Mouse (Mus musculus): ENCODE data around the gene Cpeb4. TPM values are rescaled to one million over a fixed set of nuclear protein-coding genes. Genes with fewer than 3 reads are reported as not detected.

Cpeb4 gene
- total and polyA plus RNA-seq, 2 experiments from 2014 or later: 19.1 to 103 TPM

DNA sequence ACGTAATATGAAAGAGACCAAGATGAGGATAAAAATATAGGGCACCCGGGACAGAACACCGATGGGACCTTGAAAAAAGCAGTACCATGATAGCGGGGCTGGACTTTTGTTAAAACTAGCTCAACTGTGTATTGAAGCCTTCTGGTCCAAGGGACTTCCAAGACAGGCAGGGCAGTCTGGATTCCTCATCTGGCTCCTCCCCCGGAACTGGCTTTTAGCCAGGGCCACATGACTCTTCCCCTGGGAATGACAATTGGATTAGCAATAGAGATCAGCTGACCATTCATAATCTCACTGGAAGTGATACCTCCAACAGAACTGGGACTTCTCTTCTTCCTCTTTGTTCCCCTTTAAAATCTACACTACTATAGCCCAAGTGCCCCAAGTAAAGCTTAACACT, 21.0 kb upstream of the Cpeb4 start:
- no peaks in the 10 kb centered on the region for H3K9me3 ChIP-seq (ENCODE audit: low read length)
- DNase-seq (ENCODE audit: low spot score) (peak; percentile 48), ATAC-seq (ENCODE audit: low FRiP score) (no peak)
- H3K9ac ChIP-seq (replicated peaks; ENCODE audit: low read length, poor library complexity, severe bottlenecking): no peak overlapping the region
- no peak overlapping the region for H3K27ac ChIP-seq (ENCODE audit: low read depth, low read length)
- no peak for TF ChIP-seq CTCF (IDR thresholded peaks at IDR 0.05)
- WGBS: 74% methylated on average over 5 of the region's 5 CpGs
- no peak overlapping the region for H3K4me2 ChIP-seq (ENCODE audit: low read depth, low read length, poor library complexity, severe bottlenecking)
- H3K4me3 ChIP-seq (ENCODE audit: low read depth, low read length): no peak overlapping the region
- peaks cover 15% of the 10 kb centered on the region for H3K4me1 ChIP-seq (ENCODE audit: insufficient read depth, low read length)
- H3K36me3 ChIP-seq (ENCODE audit: insufficient read depth, low read length): no peaks in the 10 kb centered on the region
- H3K27me3 ChIP-seq (ENCODE audit: insufficient read depth, low read length): no peaks in the 10 kb centered on the region

DNA sequence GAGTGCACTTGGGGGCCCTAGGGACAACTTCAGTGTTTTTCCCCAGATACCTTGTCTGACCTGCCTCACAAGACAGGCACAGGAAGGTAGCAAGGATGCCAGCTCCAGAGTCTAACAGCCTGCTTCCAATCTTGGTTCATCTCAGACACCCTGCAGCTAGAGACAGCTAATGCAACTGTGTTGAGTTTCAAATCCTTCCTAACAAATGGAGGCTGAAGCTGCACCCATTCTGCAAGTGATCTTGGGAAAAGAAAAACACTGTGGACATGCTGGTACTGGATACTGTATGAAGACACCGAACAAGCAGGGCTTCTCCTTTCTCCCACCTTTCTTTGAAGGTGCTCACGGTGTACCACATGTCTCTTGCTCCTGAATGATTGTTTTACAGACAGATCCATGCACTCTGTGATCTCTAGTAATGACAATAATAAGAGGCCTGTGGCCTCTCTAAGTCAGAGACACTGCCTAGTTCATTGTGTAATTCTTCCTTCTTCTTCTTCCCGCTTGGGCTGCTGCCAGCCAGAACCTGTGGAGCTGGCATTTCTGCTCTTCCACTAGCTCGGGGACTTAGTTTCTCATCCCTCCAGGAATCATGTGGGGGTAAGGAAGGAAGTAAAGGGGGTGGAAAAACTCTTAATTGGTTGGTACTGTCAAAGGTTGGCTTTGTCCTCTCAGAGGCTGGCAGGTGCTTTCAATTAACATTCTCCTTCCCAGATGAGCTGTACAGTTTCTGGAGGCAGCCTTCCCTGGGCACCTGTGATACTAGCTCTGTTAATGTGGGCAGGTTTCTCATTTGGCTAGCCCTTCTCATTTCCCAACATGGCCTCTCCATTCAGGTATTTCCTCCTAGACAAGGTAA, 20.1 kb upstream of the Cpeb4 start:
- TF ChIP-seq CTCF (IDR thresholded peaks at IDR 0.05): no peak
- no peak overlapping the region for H3K9ac ChIP-seq (replicated peaks; ENCODE audit: low read length, poor library complexity, severe bottlenecking)
- H3K4me3 ChIP-seq (ENCODE audit: low read depth, low read length): no peak overlapping the region
- no peaks in the 10 kb centered on the region for H3K36me3 ChIP-seq (ENCODE audit: insufficient read depth, low read length)
- WGBS: 73% methylated on average over 4 of the region's 4 CpGs
- H3K4me2 ChIP-seq (ENCODE audit: low read depth, low read length, poor library complexity, severe bottlenecking): no peak overlapping the region
- H3K27ac ChIP-seq (ENCODE audit: low read depth, low read length): no peak overlapping the region
- H3K9me3 ChIP-seq (ENCODE audit: low read length): no peaks in the 10 kb centered on the region
- H3K27me3 ChIP-seq (ENCODE audit: insufficient read depth, low read length): no peaks in the 10 kb centered on the region
- H3K4me1 ChIP-seq (ENCODE audit: insufficient read depth, low read length): peaks cover 11% of the 10 kb centered on the region
- ATAC-seq (ENCODE audit: low FRiP score) (no peak), DNase-seq (ENCODE audit: low spot score) (no peak)

DNA sequence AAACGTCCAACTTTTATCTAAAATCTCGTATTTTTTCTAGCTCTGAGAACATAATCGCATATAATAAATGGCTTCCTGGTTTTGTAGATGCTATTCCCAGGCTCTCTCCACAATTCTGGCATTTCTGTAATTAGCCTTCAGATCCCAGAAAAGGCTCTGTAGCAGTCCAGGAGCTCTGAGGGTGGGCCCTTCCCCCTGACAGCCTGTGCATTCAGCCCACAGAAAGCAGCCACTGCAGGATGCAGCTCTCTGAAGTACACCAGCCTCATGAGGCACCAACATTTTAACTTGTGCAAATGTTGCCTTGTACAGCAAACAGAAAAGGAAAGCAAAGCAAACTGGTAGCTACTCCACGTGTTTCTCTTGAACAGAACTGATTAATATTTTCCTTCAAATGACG, 17.1 kb upstream of the Cpeb4 start:
- H3K4me2 ChIP-seq (ENCODE audit: low read depth, low read length, poor library complexity, severe bottlenecking): no peak overlapping the region
- ATAC-seq (ENCODE audit: low FRiP score) (no peak), DNase-seq (ENCODE audit: low spot score) (no peak)
- H3K4me1 ChIP-seq (ENCODE audit: insufficient read depth, low read length): 0 out of 2 replicates have a peak, but pooled peaks cover 3% of the 10 kb centered on the region
- no peak overlapping the region for H3K9ac ChIP-seq (replicated peaks; ENCODE audit: low read length, poor library complexity, severe bottlenecking)
- H3K4me3 ChIP-seq (ENCODE audit: low read depth, low read length): no peak overlapping the region
- no peaks in the 10 kb centered on the region for H3K27me3 ChIP-seq (ENCODE audit: insufficient read depth, low read length)
- H3K9me3 ChIP-seq (ENCODE audit: low read length): no peaks in the 10 kb centered on the region
- H3K36me3 ChIP-seq (ENCODE audit: insufficient read depth, low read length): no peaks in the 10 kb centered on the region
- TF ChIP-seq CTCF (IDR thresholded peaks at IDR 0.05): no peak
- 66% methylated on average over 5 of the region's 5 CpGs for WGBS
- no peak overlapping the region for H3K27ac ChIP-seq (ENCODE audit: low read depth, low read length)

DNA sequence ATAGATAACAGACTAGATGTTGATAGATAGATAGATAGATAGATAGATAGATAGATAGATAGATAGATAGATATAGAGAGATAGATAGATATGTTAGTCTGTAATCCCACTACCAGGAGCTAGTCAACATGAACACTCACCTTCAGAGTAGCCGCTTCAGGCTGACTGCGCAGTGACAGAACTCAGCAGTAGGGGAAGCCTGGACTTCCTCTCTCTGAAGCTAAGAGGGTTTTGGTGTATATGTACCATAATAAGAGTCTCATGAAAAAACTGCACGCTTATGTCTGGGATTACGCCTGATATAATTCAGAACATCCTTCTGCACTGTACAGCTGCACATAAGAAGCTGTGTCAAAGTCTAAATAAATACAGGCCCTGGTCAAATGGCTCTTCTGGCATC, 14.5 kb upstream of the Cpeb4 start:
- TF ChIP-seq CTCF (IDR thresholded peaks at IDR 0.05): no peak
- no peak for ATAC-seq (ENCODE audit: low FRiP score)
- no peak overlapping the region for H3K4me3 ChIP-seq (ENCODE audit: low read depth, low read length)
- no peaks in the 10 kb centered on the region for H3K4me1 ChIP-seq (ENCODE audit: insufficient read depth, low read length)
- no peak overlapping the region for H3K4me2 ChIP-seq (ENCODE audit: low read depth, low read length, poor library complexity, severe bottlenecking)
- no peaks in the 10 kb centered on the region for H3K27me3 ChIP-seq (ENCODE audit: insufficient read depth, low read length)
- no peaks in the 10 kb centered on the region for H3K36me3 ChIP-seq (ENCODE audit: insufficient read depth, low read length)
- no peaks in the 10 kb centered on the region for H3K9me3 ChIP-seq (ENCODE audit: low read length)
- no peak overlapping the region for H3K27ac ChIP-seq (ENCODE audit: low read depth, low read length)
- no peak for DNase-seq (ENCODE audit: low spot score)
- no peak overlapping the region for H3K9ac ChIP-seq (replicated peaks; ENCODE audit: low read length, poor library complexity, severe bottlenecking)
- WGBS: 90% methylated on average over 4 of the region's 4 CpGs

DNA sequence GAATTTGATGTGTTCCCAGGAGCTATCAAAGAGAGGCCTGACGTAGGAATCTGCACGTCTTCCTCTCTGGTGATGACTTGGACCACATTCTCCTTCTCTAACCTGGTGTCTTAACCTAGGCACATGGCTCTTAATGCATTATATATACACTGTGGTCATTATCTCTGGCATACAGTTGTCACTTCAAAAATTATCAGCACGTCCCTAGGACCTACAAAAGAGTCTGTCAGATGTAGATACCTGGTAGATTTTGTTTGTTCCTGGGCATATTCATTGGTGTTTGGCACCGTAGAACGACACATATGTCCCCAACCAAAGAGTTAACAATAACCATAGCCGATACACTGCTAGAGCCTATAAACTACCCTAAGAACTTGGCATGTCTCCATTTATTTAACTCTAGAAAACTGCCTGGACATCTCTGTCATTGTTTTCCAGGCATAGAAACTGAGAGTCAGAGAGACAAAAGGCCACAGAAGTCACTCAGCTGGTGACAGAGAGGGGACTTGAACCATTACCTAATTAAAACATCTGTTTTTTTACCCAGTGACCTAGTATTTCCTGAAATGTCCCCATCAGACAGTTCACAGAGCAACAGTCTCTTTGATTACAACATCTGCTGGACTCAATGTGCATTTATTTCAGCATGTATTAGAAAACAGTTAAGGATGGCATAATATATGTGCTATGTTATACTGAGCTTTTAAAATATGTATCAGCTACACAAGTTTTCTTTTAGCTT, 10.7 kb upstream of the Cpeb4 start:
- ATAC-seq (ENCODE audit: low FRiP score) (no peak), DNase-seq (ENCODE audit: low spot score) (no peak)
- Histone ChIP-seq H3K9me3 (ENCODE audit: low read length) (no peaks in the 10 kb centered on the region), H3K27me3 (ENCODE audit: insufficient read depth, low read length) (no peaks in the 10 kb centered on the region), H3K4me2 (ENCODE audit: low read depth, low read length, poor library complexity, severe bottlenecking) (no peak overlapping the region), H3K9ac (replicated peaks; ENCODE audit: low read length, poor library complexity, severe bottlenecking) (no peak overlapping the region), H3K4me1 (ENCODE audit: insufficient read depth, low read length) (no peaks in the 10 kb centered on the region), H3K36me3 (ENCODE audit: insufficient read depth, low read length) (no peaks in the 10 kb centered on the region), H3K27ac (ENCODE audit: low read depth, low read length) (no peak overlapping the region), H3K4me3 (ENCODE audit: low read depth, low read length) (no peak overlapping the region)
- 82% methylated on average over 6 of the region's 6 CpGs for WGBS
- no peak for TF ChIP-seq CTCF (IDR thresholded peaks at IDR 0.05)

DNA sequence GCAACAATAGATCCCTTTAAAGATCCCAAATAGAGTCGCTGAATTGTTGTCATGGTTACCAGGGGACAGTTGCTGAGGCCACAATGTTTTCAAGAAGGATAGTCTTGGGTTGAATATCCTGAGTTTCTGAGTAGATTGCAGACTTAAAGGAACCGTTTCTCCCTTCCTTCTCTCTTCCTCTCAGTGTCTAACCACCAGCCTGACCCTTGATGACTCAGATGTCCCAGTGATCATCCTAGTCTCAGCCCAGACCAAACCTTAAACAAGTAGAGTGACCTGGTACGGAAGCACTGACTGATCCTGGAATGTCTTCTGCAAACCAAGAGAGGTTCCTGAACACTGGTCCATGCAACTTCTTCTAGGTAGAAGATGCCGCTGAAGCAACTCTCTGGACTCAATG, 4.0 kb upstream of the Cpeb4 start:
- H3K4me2 ChIP-seq (ENCODE audit: low read depth, low read length, poor library complexity, severe bottlenecking): no peak overlapping the region
- H3K9me3 ChIP-seq (ENCODE audit: low read length): no peaks in the 10 kb centered on the region
- H3K9ac ChIP-seq (replicated peaks; ENCODE audit: low read length, poor library complexity, severe bottlenecking): no peak overlapping the region
- no peaks in the 10 kb centered on the region for H3K27me3 ChIP-seq (ENCODE audit: insufficient read depth, low read length)
- no peak overlapping the region for H3K27ac ChIP-seq (ENCODE audit: low read depth, low read length)
- no peak overlapping the region for H3K4me3 ChIP-seq (ENCODE audit: low read depth, low read length)
- 66% methylated on average over 4 of the region's 4 CpGs for WGBS
- no peak for TF ChIP-seq CTCF (IDR thresholded peaks at IDR 0.05)
- H3K4me1 ChIP-seq (ENCODE audit: insufficient read depth, low read length): no peaks in the 10 kb centered on the region
- ATAC-seq (ENCODE audit: low FRiP score) (no peak), DNase-seq (ENCODE audit: low spot score) (no peak)
- no peaks in the 10 kb centered on the region for H3K36me3 ChIP-seq (ENCODE audit: insufficient read depth, low read length)

All from midbrain, postnatal 0 days (tissue).